Mouse (Mus musculus): ENCODE measurements around the gene Ppm1l. TPM values are rescaled to one million over a fixed set of nuclear protein-coding genes. Genes with fewer than 3 reads are reported as not detected.

The Ppm1l gene
- total and polyA plus RNA-seq, 3 experiments, result not detected

DNA sequence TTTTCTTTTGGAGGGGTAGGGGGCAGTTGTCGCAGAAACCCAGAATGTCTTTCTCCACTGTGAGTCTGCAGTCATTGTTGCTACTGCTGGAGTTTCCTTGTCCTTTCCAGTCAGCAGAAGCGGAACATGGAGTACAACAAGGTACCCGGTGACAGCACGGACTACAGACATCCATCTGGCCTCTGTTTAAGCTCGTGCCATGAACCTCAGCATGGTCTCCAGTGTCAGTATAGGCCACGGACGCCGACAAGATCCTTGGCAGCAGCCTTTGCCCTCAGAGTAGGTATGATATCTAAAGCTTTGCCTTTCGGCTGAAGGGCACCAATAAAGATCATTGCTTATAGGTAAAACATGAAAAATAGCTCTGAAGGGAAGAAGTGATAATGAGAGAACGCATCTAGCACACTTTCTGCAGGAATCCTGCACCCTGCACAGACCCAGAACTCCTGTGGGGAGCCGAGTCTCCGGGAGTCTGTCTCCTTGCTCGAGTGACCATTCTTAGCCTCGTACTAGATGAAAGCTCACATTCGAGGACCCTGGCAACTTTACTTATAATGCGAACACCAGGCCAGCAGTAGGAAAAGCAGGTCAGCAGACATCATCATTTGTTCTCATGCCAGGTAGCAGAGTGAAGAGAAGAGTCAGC, 42.5 kb upstream of the Ppm1l start:
- H3K27ac ChIP-seq (ENCODE audit: control insufficient read depth, low read depth, low read length), result no peak overlapping the region
- no peaks in the 10 kb centered on the region for H3K4me1 ChIP-seq (ENCODE audit: control insufficient read depth in 1 of 2, insufficient read depth in 2 of 2, low read length in 2 of 2)
- H3K4me3 ChIP-seq (ENCODE audit: control insufficient read depth in 1 of 2, insufficient read depth in 1 of 2, low read depth in 2 of 2, low read length in 2 of 2), result no peak overlapping the region
- no peak for TF ChIP-seq TCF12 (IDR thresholded peaks at IDR 0.05; ENCODE audit: low read depth, low read length)
- TF ChIP-seq USF1 (IDR thresholded peaks at IDR 0.05; ENCODE audit: low read depth, low read length), result no peak
- no peak for TF ChIP-seq ZNF384 (IDR thresholded peaks at IDR 0.05; ENCODE audit: low read depth, low read length)
- no peak for TF ChIP-seq ETS1 (IDR thresholded peaks at IDR 0.05; ENCODE audit: low read depth, low read length)
- TF ChIP-seq SIN3A (IDR thresholded peaks at IDR 0.05; ENCODE audit: low read length), result no peak
- no peak for TF ChIP-seq CHD1 (IDR thresholded peaks at IDR 0.05; ENCODE audit: low read depth, low read length)
- no peak for TF ChIP-seq CTCF (IDR thresholded peaks at IDR 0.05 in 2 of 3, conservative IDR thresholded peaks at IDR 0.05 in 1 of 3; ENCODE audit: control insufficient read depth in 1 of 3, insufficient read depth in 1 of 3, low read depth in 2 of 3, low read length in 3 of 3, poor library complexity in 1 of 3, severe bottlenecking in 1 of 3)
- TF ChIP-seq HCFC1 (IDR thresholded peaks at IDR 0.05; ENCODE audit: low read depth, low read length), result no peak
- TF ChIP-seq MAX (IDR thresholded peaks at IDR 0.05; ENCODE audit: low read length), result no peak
- TF ChIP-seq POLR2A (IDR thresholded peaks at IDR 0.05; ENCODE audit: control insufficient read depth in 1 of 2, insufficient read depth in 1 of 2, low read depth in 1 of 2, low read length in 2 of 2, poor library complexity in 1 of 2), result no peak
- no peak for TF ChIP-seq NELFE (IDR thresholded peaks at IDR 0.05; ENCODE audit: low read depth, low read length)
- TF ChIP-seq TAL1 (IDR thresholded peaks at IDR 0.05; ENCODE audit: low read length), result no peak
- TF ChIP-seq KAT2A (conservative IDR thresholded peaks at IDR 0.05; ENCODE audit: low read depth, low read length), result no peak
- no peak for TF ChIP-seq TBP (IDR thresholded peaks at IDR 0.05; ENCODE audit: low read depth, low read length)
- TF ChIP-seq RCOR1 (IDR thresholded peaks at IDR 0.05; ENCODE audit: low read depth, low read length), result no peak
- TF ChIP-seq MYB (IDR thresholded peaks at IDR 0.05; ENCODE audit: low read depth, low read length), result no peak
- TF ChIP-seq GABPA (IDR thresholded peaks at IDR 0.05; ENCODE audit: low read depth, low read length), result no peak
- TF ChIP-seq MAFK (IDR thresholded peaks at IDR 0.05; ENCODE audit: borderline replicate concordance, low read depth, low read length), result no peak
- H3K9ac ChIP-seq (ENCODE audit: control insufficient read depth, low read depth, low read length, poor library complexity, severe bottlenecking), result no peak overlapping the region
- no peaks in the 10 kb centered on the region for H3K36me3 ChIP-seq (ENCODE audit: control insufficient read depth in 1 of 2, insufficient read depth in 2 of 2, low read length in 2 of 2)
- H3K27me3 ChIP-seq (ENCODE audit: control insufficient read depth in 1 of 2, insufficient read depth in 2 of 2, low read length in 2 of 2), result no peaks in the 10 kb centered on the region
- H3K79me2 ChIP-seq (ENCODE audit: control insufficient read depth, insufficient read depth, low read length, poor library complexity), result no peaks in the 10 kb centered on the region
- DNase-seq (ENCODE audit: low read depth, low spot score), result no peak
- no peaks in the 10 kb centered on the region for H3K9me3 ChIP-seq (replicated peaks; ENCODE audit: insufficient read depth, low read length)

GRCm38 (mm10) chr3:69274664-69275312, 41.9 kb upstream of the Ppm1l start:
- DNase-seq (ENCODE audit: low read depth, low spot score), result no peak
- H3K9ac ChIP-seq (ENCODE audit: control insufficient read depth, low read depth, low read length, poor library complexity, severe bottlenecking), result no peak overlapping the region
- H3K4me1 ChIP-seq (ENCODE audit: control insufficient read depth in 1 of 2, insufficient read depth in 2 of 2, low read length in 2 of 2), result no peaks in the 10 kb centered on the region
- no peaks in the 10 kb centered on the region for H3K36me3 ChIP-seq (ENCODE audit: control insufficient read depth in 1 of 2, insufficient read depth in 2 of 2, low read length in 2 of 2)
- no peaks in the 10 kb centered on the region for H3K9me3 ChIP-seq (replicated peaks; ENCODE audit: insufficient read depth, low read length)
- no peaks in the 10 kb centered on the region for H3K27me3 ChIP-seq (ENCODE audit: control insufficient read depth in 1 of 2, insufficient read depth in 2 of 2, low read length in 2 of 2)
- TF ChIP-seq UBTF (IDR thresholded peaks at IDR 0.05; ENCODE audit: borderline replicate concordance, insufficient read depth, low read depth, low read length) (no peak), ELF1 (IDR thresholded peaks at IDR 0.05; ENCODE audit: low read depth, low read length) (no peak), MAZ (IDR thresholded peaks at IDR 0.05; ENCODE audit: low read depth, low read length) (no peak), TCF12 (IDR thresholded peaks at IDR 0.05; ENCODE audit: low read depth, low read length) (no peak), ZC3H11A (IDR thresholded peaks at IDR 0.05; ENCODE audit: low read depth, low read length) (no peak), ZKSCAN1 (IDR thresholded peaks at IDR 0.05; ENCODE audit: low read depth, low read length) (no peak), TAL1 (IDR thresholded peaks at IDR 0.05; ENCODE audit: low read length) (no peak)
- H3K79me2 ChIP-seq (ENCODE audit: control insufficient read depth, insufficient read depth, low read length, poor library complexity), result no peaks in the 10 kb centered on the region
- no peak overlapping the region for H3K27ac ChIP-seq (ENCODE audit: control insufficient read depth, low read depth, low read length)
- H3K4me3 ChIP-seq (ENCODE audit: control insufficient read depth in 1 of 2, insufficient read depth in 1 of 2, low read depth in 2 of 2, low read length in 2 of 2), result no peak overlapping the region
